Mouse (Mus musculus) spleen, adult 2 months (tissue): ENCODE measurements around the gene Prss57.

ENCODE experiments used
- CTCF ChIP-seq: fragments of 200-500 bp; IDR thresholded peaks from 2 replicates; pipeline ENCODE4 v1.5.1; 2011; ENCODE audit warnings: mild to moderate bottlenecking, inconsistent platforms; ENCODE audit not compliant: insufficient read depth, insufficient read length, insufficient replicate concordance; ENCODE audit errors: extremely low read depth
- POLR2A ChIP-seq: fragments of 200-500 bp; IDR thresholded peaks from 2 replicates; pipeline ENCODE4 v1.6.1; 2011; ENCODE audit warnings: low read depth, low read length, inconsistent platforms

GRCm38 (mm10) chr10:79773208-79773607, 17.6 kb downstream of the Prss57 start:
- TF ChIP-seq CTCF (no peak), POLR2A (no peak)
